Mouse (Mus musculus) megakaryocyte, adult 5-6 weeks (primary cell): ENCODE measurements around the gene Mrps26. TPM values are rescaled to one million over a fixed set of nuclear protein-coding genes. Genes with fewer than 3 reads are reported as not detected.

Source experiments
- total RNA-seq, 2 experiments: library from RNA; stranded (forward) in 1 of 2; stranded (reverse) in 1 of 2; fragments of 153-499, 151-499 nt in 1 of 2; fragments of 221-1000, 200-1000 nt in 1 of 2; gene quantifications; 2 replicates each; pipeline versions ENCODE4 v1.2.3 to v1.2.4; 2015 to 2017

Mrps26 gene
- total RNA-seq, 2 experiments from 2014 or later = 35.4 to 39.5 TPM

Other genes starting within 250 kb of the Mrps26 start
- 0.18 and 0.25 TPM in 2 replicates for gene Cpxm1, start 166.2 kb upstream of the Mrps26 start, total RNA-seq (2015)
- 0.37 and 0.53 TPM in 2 replicates for gene Cpxm1, start 166.2 kb upstream of the Mrps26 start, total RNA-seq (2017)
- gene Gm28372, start 158.5 kb upstream of the Mrps26 start, total RNA-seq (2015) = not detected in 2 replicates
- gene Gm28372, start 158.5 kb upstream of the Mrps26 start, total RNA-seq (2017) = not detected in 2 replicates
- not detected in 2 replicates for gene 1700020A23Rik, start 158.5 kb upstream of the Mrps26 start, total RNA-seq (2015)
- gene 1700020A23Rik, start 158.5 kb upstream of the Mrps26 start, total RNA-seq (2017) = not detected in 2 replicates
- gene Tmem239, start 157.3 kb upstream of the Mrps26 start, total RNA-seq (2015) = not detected in 2 replicates
- gene Tmem239, start 157.3 kb upstream of the Mrps26 start, total RNA-seq (2017) = not detected in 2 replicates
- gene Vps16, start 139.4 kb upstream of the Mrps26 start, total RNA-seq (2015) = 74.6 and 102 TPM in 2 replicates
- gene Vps16, start 139.4 kb upstream of the Mrps26 start, total RNA-seq (2017) = 96.7 and 99.6 TPM in 2 replicates
- 6.1 and 6.7 TPM in 2 replicates for gene Pced1a, start 139.0 kb upstream of the Mrps26 start, total RNA-seq (2015)
- 12.2 and 14.1 TPM in 2 replicates for gene Pced1a, start 139.0 kb upstream of the Mrps26 start, total RNA-seq (2017)
- gene Ptpra, start 113.5 kb upstream of the Mrps26 start, total RNA-seq (2015) = 59.3 and 60.3 TPM in 2 replicates
- 163 and 173 TPM in 2 replicates for gene Ptpra, start 113.5 kb upstream of the Mrps26 start, total RNA-seq (2017)
- not detected in 2 replicates for gene Oxt, start 12.4 kb downstream of the Mrps26 start, total RNA-seq (2015)
- not detected in 2 replicates for gene Oxt, start 12.4 kb downstream of the Mrps26 start, total RNA-seq (2017)
- gene Avp, start 18.8 kb downstream of the Mrps26 start, total RNA-seq (2015) = not detected in 2 replicates
- gene Avp, start 18.8 kb downstream of the Mrps26 start, total RNA-seq (2017) = not detected in 2 replicates
- gene Fastkd5, start 66.3 kb downstream of the Mrps26 start, total RNA-seq (2015) = 11.0 and 12.4 TPM in 2 replicates
- 11.9 and 12.4 TPM in 2 replicates for gene Fastkd5, start 66.3 kb downstream of the Mrps26 start, total RNA-seq (2017)
- 3.7 and 4.1 TPM in 2 replicates for gene Ubox5, start 66.3 kb downstream of the Mrps26 start, total RNA-seq (2015)
- gene Ubox5, start 66.3 kb downstream of the Mrps26 start, total RNA-seq (2017) = 4.4 and 10.2 TPM in 2 replicates
- 0.25 and 0.65 TPM in 2 replicates for gene Lzts3, start 79.1 kb downstream of the Mrps26 start, total RNA-seq (2015)
- gene Lzts3, start 79.1 kb downstream of the Mrps26 start, total RNA-seq (2017) = 0.24 and 0.37 TPM in 2 replicates
- 41.6 and 45.2 TPM in 2 replicates for gene Ddrgk1, start 100.9 kb downstream of the Mrps26 start, total RNA-seq (2015)
- gene Ddrgk1, start 100.9 kb downstream of the Mrps26 start, total RNA-seq (2017) = 51.3 and 64.6 TPM in 2 replicates
- 30.3 and 31.9 TPM in 2 replicates for gene Itpa, start 103.9 kb downstream of the Mrps26 start, total RNA-seq (2015)
- 48.5 and 50.7 TPM in 2 replicates for gene Itpa, start 103.9 kb downstream of the Mrps26 start, total RNA-seq (2017)
- gene Slc4a11, start 133.8 kb downstream of the Mrps26 start, total RNA-seq (2015) = 0.16 TPM in 1 of 2 replicates, not detected in the other
- not detected in 2 replicates for gene Slc4a11, start 133.8 kb downstream of the Mrps26 start, total RNA-seq (2017)